Mouse (Mus musculus) liver, embryonic 14.5 days (tissue): ENCODE data around the gene Rab40b. TPM values are rescaled to one million over a fixed set of nuclear protein-coding genes. Genes with fewer than 3 reads are reported as not detected.

Experiments
- ATAC-seq: fragments of 200-750 bp; cut with Nextera tagmentation; 2 replicates; pipeline ENCODE4 v1.8.0; 2017; ENCODE audit warnings: moderate number of reproducible peaks, mild to moderate bottlenecking, moderate library complexity; ENCODE audit not compliant: insufficient read depth
- DNase-seq, 3 experiments: peaks; one replicate each; pipeline ENCODE4 v3.0.0-alpha.2; 2012 to 2013; ENCODE audit warnings: low read depth in 3 of 3, low spot score in 3 of 3
- H3K27ac ChIP-seq: fragments of 300-500 bp; sonication (generic); 2 replicates; pipeline ENCODE4 v1.5.1; 2014; ENCODE audit warnings: moderate library complexity, mild to moderate bottlenecking, control low read depth, inconsistent platforms
- H3K27me3 ChIP-seq: fragments of 300-500 bp; sonication (generic); 2 replicates; pipeline ENCODE4 v1.6.1; 2014; ENCODE audit warnings: mild to moderate bottlenecking, low read length, moderate library complexity; ENCODE audit not compliant: control insufficient read depth, insufficient read depth
- H3K36me3 ChIP-seq: fragments of 300-500 bp; sonication (generic); replicated peaks from 2 replicates; pipeline ENCODE4 v1.6.1; 2014; ENCODE audit warnings: low read depth; ENCODE audit not compliant: control insufficient read depth, insufficient read depth
- H3K4me1 ChIP-seq, 2 experiments: fragments of 200-500 bp in 1 of 2; fragments of 300-500 bp in 1 of 2; sonication (generic) in 1 of 2; replicated peaks; 2 replicates each; pipeline ENCODE4 v1.6.1; 2012 to 2014; ENCODE audit warnings: antibody characterized with exemption in 1 of 2, inconsistent platforms in 1 of 2, low read length in 1 of 2; ENCODE audit not compliant: control insufficient read depth in 2 of 2, insufficient read depth in 2 of 2
- H3K4me2 ChIP-seq: fragments of 300-500 bp; sonication (generic); 2 replicates; pipeline ENCODE4 v1.6.1; 2014; ENCODE audit warnings: low read depth, mild to moderate bottlenecking, control low read depth, moderate library complexity
- H3K4me3 ChIP-seq, 2 experiments: fragments of 200-500 bp in 1 of 2; fragments of 300-500 bp in 1 of 2; sonication (generic) in 1 of 2; 2 replicates each; pipeline ENCODE4 v1.5.1; 2012 to 2014; ENCODE audit warnings: low read depth in 2 of 2, low read length in 2 of 2, mild to moderate bottlenecking in 2 of 2, control low read depth in 1 of 2, inconsistent platforms in 1 of 2, moderate library complexity in 1 of 2; ENCODE audit not compliant: insufficient read depth in 1 of 2
- H3K9ac ChIP-seq: fragments of 300-500 bp; sonication (generic); replicated peaks from 2 replicates; pipeline ENCODE4 v1.6.1; 2014; ENCODE audit warnings: mild to moderate bottlenecking, control low read depth, moderate library complexity
- H3K9me3 ChIP-seq: fragments of 300-500 bp; sonication (generic); 2 replicates; pipeline ENCODE4 v1.6.1; 2016; ENCODE audit warnings: low read length, mixed read lengths; ENCODE audit not compliant: control insufficient read depth
- CTCF ChIP-seq: IDR thresholded peaks from 2 replicates; pipeline ENCODE4 v1.5.1; 2016; ENCODE audit warnings: antibody characterized with exemption, low read depth, control low read depth
- EP300 ChIP-seq: IDR thresholded peaks from 2 replicates; pipeline ENCODE4 v1.6.1; 2016; ENCODE audit warnings: antibody characterized with exemption, low read depth
- WGBS: fragments of 180-500 bp; shearing (Covaris S2); extraction: QIAGEN DNeasy Blood & Tissue Kit; methylation state at CpG from one replicate; pipeline ENCODE4 v1.1.7; 2014; ENCODE audit not compliant: insufficient replicate concordance; 5-methylcytosine and 5-hydroxymethylcytosine counted together
- polyA plus RNA-seq, 2 experiments: library from polyadenylated mRNA; depleted of rRNA in 1 of 2; stranded (reverse) in 1 of 2; unstranded in 1 of 2; fragments of >200 nt; fragmentation: Nextera tagmentation in 1 of 2; extraction: Ambion mirVana in 1 of 2; gene quantifications; 2 replicates each; pipeline versions ENCODE4 v1.2.1 to v1.2.3; 2012 to 2014

Rab40b gene
- polyA plus RNA-seq, 2 experiments: 0.30 to 0.55 TPM

- Histone ChIP-seq H3K27ac (no peak overlapping the region), H3K4me2 (no peak overlapping the region), H3K36me3 (no peaks in the 10 kb centered on the region), H3K4me3 (no peak overlapping the region), H3K4me1 (peaks cover 1 to 3% of the 10 kb centered on the region in 2 experiments), H3K9ac (no peak overlapping the region), H3K27me3 (peaks cover 2% of the 10 kb centered on the region), H3K9me3 (no peaks in the 10 kb centered on the region)
- ATAC-seq (no peak), DNase-seq (no peak)
- TF ChIP-seq CTCF: no peak
- TF ChIP-seq EP300: no peak
- WGBS: 55% methylated on average over 5 of the region's 5 CpGs
Observed at GRCm38 (mm10) chr11:121415351-121415750, 27.3 kb upstream of the Rab40b start.

DNA sequence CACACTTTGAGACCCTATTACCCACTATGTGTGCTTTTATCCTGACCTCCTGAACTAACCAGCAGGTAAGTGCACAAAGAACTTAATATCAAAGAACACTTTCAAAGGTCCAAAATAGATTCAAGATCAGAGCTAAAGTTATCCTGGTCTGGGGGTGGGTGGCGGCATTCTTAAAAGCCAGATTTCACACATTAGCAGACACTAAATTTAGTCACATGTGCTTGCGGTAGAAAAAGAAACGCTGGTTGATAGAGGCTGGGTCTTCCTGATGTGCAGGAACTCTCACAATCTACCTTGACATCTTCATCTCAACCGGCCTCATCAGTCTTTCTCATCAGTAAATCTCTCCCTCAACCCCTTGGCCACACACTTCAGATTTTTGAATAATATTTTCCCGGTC, 26.7 kb upstream of the Rab40b start:
- peaks cover 3% of the 10 kb centered on the region for H3K27me3 ChIP-seq
- H3K4me2 ChIP-seq: no peak overlapping the region
- ATAC-seq (no peak), DNase-seq (no peak)
- peaks cover 0 to 3% of the 10 kb centered on the region in 2 experiments; a peak in 1 of 4 replicates for H3K4me1 ChIP-seq
- no peak overlapping the region for H3K9ac ChIP-seq
- H3K9me3 ChIP-seq: no peaks in the 10 kb centered on the region
- no peaks in the 10 kb centered on the region for H3K36me3 ChIP-seq
- no peak for TF ChIP-seq EP300
- TF ChIP-seq CTCF: no peak
- 72% methylated on average over 5 of the region's 5 CpGs for WGBS
- no peak overlapping the region for H3K27ac ChIP-seq
- H3K4me3 ChIP-seq: no peak overlapping the region

- ATAC-seq (no peak), DNase-seq (no peak)
- WGBS: 64% methylated on average over 3 of the region's 3 CpGs
- Histone ChIP-seq H3K9me3 (no peaks in the 10 kb centered on the region), H3K27me3 (peaks cover 6% of the 10 kb centered on the region), H3K9ac (no peak overlapping the region), H3K4me2 (no peak overlapping the region), H3K4me3 (no peak overlapping the region), H3K27ac (no peak overlapping the region), H3K4me1 (no peaks in the 10 kb centered on the region), H3K36me3 (no peaks in the 10 kb centered on the region)
- no peak for TF ChIP-seq CTCF
- no peak for TF ChIP-seq EP300
Observed at GRCm38 (mm10) chr11:121407366-121408155, 19.5 kb upstream of the Rab40b start.

DNA sequence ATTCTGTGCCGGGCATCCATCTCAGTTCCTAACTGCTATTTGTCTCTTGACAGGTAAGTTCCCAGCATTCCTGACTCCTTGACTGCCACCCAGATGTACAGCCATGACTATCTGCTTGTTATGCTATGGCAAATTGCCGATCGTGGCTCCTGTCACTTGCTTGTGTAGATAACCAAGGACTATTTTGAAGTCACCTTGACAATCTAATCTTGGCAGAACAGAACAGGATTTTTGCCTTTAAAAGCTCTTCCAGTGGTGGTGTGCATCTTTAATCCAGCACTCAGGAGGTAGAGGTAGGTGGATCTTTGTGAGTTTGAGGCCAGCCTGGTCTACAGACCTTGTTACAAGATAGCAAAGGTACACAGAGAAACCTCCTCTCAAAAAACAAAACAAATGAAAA, 4.4 kb upstream of the Rab40b start:
- no peak overlapping the region for H3K4me3 ChIP-seq
- no peaks in the 10 kb centered on the region for H3K36me3 ChIP-seq
- no peak overlapping the region for H3K27ac ChIP-seq
- DNase-seq (no peak), ATAC-seq (no peak)
- no peak overlapping the region for H3K9ac ChIP-seq
- no peak for TF ChIP-seq CTCF
- TF ChIP-seq EP300: 0 out of 2 replicates have a peak, but pooled peaks have one; percentile 12
- no peaks in the 10 kb centered on the region for H3K27me3 ChIP-seq
- H3K4me1 ChIP-seq: peaks cover 2 to 5% of the 10 kb centered on the region in 2 experiments; a peak in 1 of 4 replicates
- no peaks in the 10 kb centered on the region for H3K9me3 ChIP-seq
- H3K4me2 ChIP-seq: no peak overlapping the region
- WGBS: 35% methylated on average over 3 of the region's 3 CpGs

GRCm38 (mm10) chr11:121390793-121391192, 2.7 kb upstream of the Rab40b start:
- H3K9ac ChIP-seq: no peak overlapping the region
- H3K9me3 ChIP-seq: no peaks in the 10 kb centered on the region
- ATAC-seq (no peak), DNase-seq (no peak)
- WGBS: 22% methylated on average over 3 of the region's 3 CpGs
- no peak overlapping the region for H3K4me3 ChIP-seq
- no peak for TF ChIP-seq CTCF
- TF ChIP-seq EP300: no peak
- H3K4me1 ChIP-seq: peaks cover 2 to 6% of the 10 kb centered on the region in 2 experiments; a peak in 1 of 4 replicates
- no peaks in the 10 kb centered on the region for H3K27me3 ChIP-seq
- H3K4me2 ChIP-seq: no peak overlapping the region
- no peaks in the 10 kb centered on the region for H3K36me3 ChIP-seq
- no peak overlapping the region for H3K27ac ChIP-seq
